Mouse (Mus musculus) testis, adult 2 months (tissue): ENCODE measurements around the gene Ttc3.

Experiments
- CTCF ChIP-seq: fragments of 200-500 bp; IDR thresholded peaks from 2 replicates; pipeline ENCODE4 v1.5.1; 2012; ENCODE audit warnings: low read depth, mild to moderate bottlenecking, inconsistent platforms, low read length, moderate library complexity; ENCODE audit not compliant: control insufficient read depth, insufficient read depth, insufficient replicate concordance
- POLR2A ChIP-seq: fragments of 200-500 bp; IDR thresholded peaks from 2 replicates; pipeline ENCODE4 v1.6.1; 2012; ENCODE audit warnings: low read depth, mild to moderate bottlenecking, inconsistent platforms, low read length, moderate library complexity; ENCODE audit not compliant: control insufficient read depth

GRCm38 (mm10) chr16:94412760-94413159, 42.3 kb downstream of the Ttc3 start:
- no peak for TF ChIP-seq CTCF
- TF ChIP-seq POLR2A = no peak
